Mouse (Mus musculus) adrenal gland, postnatal 14 days (tissue): ENCODE results near the gene Ccn1. TPM values are rescaled to one million over a fixed set of nuclear protein-coding genes. Genes with fewer than 3 reads are reported as not detected.
A peak's percentile ranks its signal among the peaks of the same experiment; 100 is the strongest.

Experiments used
- DNase-seq: peaks from one replicate; pipeline ENCODE4 v3.0.0; 2021; ENCODE audit warnings: mixed read lengths
- total RNA-seq: library from RNA; stranded (reverse); gene quantifications from 2 replicates; pipeline ENCODE4 v1.2.3, GENCODE M21; 2021

Ccn1 gene
- total RNA-seq, 1 experiment from 2014 or later: 27.8 TPM

DNA sequence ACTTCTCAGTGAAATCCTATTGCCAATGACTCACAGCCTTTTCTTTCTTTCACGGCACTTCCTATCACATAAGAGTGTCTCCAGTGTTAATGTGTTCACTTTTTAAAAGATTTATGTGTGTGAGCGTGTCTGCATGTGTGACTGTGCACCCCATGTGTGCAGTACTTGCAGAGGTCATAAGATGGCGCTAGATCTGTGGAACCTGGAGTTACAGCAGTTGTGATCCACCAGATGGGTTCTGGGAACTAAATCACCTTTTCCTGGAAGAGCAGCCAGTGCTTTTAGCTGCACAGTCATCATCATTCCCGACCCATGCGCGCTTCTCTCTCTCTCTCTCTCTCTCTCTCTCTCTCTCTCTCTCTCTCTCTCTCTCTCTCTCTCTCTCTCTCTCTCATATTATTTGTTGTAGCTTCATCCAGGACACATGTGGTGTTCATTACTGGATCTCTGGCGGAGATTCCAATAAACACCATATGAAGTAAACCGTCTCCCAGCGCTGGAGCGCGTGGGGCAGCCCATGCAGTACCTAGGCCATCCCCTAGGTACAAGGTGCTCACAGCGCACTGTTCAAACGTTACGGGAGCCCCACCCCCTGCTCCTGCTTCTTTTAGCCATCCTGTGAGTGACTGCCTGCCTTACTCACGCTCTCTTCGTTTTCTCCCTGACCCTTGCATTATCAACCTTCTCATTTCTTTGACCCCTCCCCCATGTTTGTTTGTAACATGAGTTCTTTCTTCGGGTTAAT is 30.0 kb downstream of the Ccn1 start:
- no peak for DNase-seq

DNA sequence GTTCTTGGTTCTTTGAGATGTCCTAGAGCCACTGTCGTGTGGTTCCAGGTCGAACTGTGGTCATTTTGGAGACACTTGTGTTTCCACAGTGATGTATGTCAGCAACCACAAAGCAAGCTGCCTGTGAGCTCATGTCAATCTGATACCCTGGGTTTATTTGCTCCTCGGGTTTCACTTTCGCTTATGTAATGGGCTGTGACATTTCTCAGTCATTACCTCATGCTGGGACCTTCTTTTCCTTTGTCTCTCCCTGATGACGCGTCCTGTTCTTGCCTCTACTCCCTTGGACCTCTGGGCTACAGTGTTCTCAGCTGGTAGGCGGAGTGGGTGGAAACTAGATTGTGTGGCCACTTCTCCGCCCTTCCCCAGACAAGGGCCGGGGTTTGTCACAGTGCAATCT is 31.5 kb downstream of the Ccn1 start:
- DNase-seq: no peak

DNA sequence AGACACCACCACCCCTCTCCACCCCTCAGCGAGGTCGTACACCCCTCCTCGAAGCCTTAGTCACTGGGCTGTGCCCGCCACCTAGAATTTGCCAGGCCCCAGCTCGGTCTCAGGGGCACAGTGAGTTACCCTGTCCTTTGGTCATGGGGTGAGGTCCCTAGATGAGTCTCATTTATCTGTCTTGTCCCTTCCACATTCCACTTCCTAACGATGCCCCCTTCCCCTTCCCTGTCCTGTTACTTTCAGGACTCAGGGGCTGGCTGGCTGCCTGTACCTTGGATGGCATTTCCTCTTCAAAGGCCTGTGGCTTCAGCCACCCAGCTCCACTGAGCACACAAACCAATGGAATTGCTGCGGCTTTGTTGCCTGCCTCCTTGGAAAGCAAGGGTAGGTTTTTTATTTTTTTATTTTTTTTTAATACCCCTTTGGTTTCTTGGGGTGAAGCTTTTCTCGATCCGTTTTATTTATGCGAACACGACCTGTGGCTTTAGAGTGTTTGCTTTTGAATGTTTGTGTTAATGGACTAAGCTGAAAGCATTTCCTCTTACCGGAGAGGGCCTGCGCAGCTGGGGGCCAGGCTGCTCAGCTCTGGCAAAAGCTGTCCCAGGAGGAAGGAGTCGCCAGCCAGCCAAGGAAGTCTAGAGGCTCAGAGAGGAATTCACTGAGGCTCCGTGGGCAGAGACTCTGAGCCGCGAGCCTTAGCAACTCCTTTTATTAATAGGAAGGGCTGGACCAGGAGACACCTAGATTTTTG is 35.2 kb downstream of the Ccn1 start:
- DNase-seq: peak; percentile 61

DNA sequence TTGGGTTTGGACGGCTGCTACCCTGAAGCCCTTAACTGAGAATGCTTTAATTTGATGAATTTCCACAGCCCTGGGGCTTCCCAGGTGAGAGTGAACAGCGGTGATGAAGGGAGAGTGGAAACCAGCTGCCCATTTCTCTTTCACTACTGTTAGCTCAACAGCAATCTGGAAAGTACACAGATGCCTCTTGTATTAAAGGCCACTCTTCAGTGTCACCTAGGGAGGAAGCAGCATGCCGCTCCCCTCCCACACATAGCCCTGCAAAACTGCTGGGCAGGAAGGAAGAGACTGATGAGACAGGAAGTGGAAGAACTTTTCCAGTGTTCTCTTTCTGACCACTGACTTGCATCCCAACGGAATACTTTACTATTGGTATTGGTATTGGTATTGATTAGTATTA is 36.5 kb downstream of the Ccn1 start:
- no peak for DNase-seq

DNA sequence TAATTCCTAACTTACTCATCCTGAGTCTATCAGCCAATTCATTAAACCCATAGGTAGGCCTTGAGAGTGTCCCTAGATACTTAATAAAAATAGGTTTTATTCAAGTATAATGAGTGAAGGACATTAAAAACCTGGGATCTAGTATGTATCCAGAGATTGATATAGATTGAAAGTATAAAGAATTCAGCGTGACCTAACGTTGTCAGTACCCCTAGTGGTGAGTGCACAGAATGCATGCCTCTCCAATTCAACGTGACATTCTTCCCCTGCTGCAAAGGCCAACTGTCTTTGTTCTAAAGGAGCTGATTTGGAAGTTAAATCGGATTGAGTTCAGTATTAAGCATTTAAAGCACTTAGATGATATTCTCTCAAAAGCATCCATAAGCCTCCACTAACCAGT is 37.1 kb downstream of the Ccn1 start:
- peak; percentile 18 for DNase-seq

DNA sequence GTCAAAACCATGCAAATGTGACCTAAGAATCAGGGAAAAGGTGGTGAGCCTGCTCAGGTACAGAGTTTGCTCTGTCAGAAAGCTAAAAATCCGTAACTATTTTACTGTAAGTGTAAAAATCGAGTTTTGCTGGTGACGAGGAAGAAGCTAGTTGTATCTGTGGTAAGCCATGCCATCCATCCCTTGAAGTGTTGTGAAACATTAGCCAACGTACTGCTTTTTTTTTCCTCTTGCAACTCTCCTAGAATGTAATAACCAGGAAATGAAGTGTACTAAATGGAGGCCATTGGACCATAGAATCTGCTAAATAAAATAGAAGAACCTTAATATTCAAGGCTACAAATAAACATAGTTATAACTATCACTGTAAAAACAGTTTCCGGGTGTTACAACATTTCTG is 41.5 kb downstream of the Ccn1 start:
- DNase-seq: no peak

DNA sequence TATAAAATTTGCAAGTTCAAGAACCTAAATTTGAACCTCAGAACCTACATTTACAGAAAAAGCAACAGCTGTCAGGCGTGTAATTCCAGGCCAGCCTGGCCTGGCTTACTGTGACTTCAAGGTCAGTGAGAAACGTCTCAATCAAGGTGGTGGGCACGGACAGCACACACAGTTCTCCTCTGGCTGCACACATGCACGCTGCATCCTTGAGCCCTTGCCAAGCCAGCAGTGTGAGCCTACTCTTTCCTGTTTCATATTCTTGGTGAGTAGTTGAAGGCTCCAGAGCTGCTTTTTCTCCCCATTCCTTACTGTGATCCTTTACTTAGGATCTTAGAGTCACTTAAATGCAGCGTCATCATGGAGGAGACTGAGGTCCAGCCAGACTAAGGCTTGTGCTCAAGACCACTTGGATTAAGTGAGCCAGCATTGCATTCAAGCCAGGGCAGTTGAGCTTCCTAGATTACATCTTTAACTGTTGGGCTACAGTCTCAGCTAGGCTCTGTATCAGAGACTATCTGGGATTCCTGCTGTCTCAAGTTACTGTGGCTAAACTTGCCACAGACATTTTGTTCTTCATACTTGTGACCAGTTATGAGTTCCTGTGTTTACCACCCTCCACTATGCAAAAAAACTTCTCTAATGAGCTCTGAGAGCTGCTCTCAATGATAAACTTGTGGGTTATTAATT is 44.2 kb downstream of the Ccn1 start:
- peak; percentile 51 for DNase-seq

DNA sequence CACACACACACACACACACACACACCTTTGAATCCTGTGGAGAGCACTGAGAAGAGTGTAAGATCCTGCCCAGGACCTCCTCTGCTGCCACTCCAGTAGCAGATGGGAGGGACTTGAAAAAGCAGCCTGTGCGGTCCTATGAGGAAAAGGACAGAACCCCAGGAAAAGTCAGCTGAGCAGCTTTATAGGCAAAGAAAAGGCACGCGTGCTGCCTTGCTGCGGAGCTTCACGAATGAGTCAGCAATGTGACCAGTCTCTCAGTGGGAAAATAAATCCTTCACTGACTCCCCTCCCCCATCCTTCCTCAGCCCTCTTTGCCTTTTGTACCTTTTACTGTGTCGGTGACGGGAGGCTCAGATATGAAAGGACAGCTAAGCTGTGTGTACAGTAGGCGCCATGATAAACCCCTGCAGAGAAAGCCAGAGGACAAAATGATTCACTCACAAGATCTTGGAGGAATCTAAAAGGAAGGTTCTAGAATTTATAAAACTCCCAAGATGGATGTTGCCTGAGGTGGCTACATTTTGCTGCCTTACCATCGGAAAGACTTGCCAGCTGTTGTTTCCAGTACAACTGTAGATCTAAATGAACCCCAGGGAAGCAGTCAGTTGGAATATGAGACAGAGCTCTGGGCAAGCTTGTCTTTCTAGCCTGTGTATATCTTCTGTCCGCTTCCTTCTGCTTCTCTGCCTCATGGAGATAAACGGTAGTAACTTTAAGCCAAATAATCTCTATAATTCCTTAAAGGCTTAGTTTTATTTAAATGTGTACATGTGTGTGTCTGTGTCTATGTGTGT is 47.2 kb downstream of the Ccn1 start:
- DNase-seq: peak; percentile 33

DNA sequence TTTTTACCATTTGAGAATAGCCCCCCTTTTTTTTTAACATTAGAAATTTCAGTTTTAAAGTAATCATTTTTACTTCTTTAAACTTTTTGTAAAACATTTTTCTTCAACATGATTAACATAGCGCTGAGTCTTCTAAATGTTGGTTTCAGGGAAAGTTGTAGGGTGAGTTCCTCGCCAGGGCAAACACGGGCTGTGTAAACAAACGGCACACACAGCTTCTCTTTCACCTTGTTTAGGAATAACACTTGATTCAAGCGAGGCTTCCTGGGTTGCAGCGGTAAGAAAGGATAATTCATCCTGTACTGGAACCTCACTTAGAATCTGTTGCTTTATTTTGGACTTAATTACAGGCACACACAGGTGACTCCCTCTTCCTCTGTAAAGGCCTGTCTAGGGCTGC is 48.4 kb downstream of the Ccn1 start:
- no peak for DNase-seq

DNA sequence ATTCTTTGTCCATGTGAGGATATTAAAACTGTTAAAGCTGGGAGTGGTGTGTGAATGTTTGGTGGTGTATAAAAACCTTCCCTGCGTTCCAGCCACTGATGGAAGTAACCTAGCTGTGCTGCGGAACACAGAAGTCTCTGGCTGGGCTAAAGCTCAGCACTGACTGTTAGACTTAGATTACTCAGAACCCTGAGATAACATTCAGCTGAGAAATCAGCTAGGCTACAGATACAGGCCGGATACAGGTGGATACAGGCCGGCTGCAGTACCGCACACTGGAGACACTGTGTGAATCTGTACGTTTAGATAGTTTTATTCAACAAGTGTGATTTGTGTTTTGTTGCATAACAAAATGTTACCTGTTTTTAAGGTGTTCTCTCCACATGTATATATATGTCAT is 49.0 kb downstream of the Ccn1 start:
- DNase-seq: no peak

DNA sequence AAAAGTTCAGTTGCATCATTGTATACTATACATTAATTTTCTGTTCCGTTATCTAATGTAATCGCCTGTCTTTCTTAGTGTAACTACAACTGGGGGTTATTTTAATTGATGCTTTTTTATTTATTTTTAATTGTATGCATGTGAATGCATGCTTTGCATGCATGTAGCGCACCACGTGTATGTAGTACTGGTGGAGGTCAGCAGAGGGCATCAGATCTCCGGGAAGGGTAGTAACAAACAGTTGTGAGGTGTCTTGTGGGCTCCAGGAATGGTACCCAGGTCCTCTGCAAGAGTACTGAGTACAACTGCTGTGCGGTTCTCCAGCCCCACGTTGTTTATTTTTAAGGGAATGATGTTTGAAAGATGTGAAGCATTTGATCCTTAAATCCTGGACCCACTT is 50.7 kb downstream of the Ccn1 start:
- DNase-seq: no peak

Other genes with a start within 250 kb of the Ccn1 start
- 22.1 and 24.0 TPM in 2 replicates for gene Znhit6, start 73.8 kb downstream of the Ccn1 start, total RNA-seq
- 5.4 and 8.3 TPM in 2 replicates for gene Ddah1, start 108.7 kb upstream of the Ccn1 start, total RNA-seq